Mouse (Mus musculus): ENCODE data around the gene Gm12830. TPM values are rescaled to one million over a fixed set of nuclear protein-coding genes. Genes with fewer than 3 reads are reported as not detected.

Gm12830 gene
- polyA plus RNA-seq, 1 experiment = not detected

DNA sequence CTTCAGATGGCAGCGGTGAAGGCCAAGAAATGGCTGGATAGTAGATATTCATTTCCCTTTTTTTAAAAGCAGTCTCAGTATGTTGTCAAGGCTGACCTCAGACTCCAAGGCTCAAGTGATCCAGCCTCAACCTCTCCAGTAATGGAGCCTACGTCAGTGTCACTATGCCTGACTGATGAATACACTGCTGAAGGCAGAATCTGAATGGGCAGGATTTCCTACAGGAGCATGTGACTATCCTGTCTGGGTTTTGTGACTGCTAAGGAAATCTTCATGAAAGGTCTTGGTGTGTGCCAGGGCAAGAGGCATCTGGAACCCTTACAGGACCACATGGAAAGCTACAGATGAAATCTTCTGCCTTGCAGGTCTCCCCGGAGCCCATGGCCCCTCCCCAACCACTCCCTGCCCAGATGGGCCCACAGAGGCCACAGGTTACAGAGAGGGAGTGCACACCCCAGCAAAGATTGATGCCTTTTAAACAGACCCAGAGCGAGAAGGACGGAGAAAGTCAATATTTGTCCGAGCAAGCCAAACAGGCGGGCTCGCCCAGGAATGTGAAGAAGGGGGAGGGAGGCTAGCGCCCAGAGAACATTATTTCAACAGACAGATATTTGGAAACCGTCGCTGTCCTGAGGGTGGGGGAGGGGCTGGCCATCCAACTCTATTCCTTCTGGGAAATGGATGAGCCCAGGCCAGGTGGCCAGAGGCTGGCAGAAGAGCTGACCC, 48.4 kb downstream of the Gm12830 start:
- Histone ChIP-seq H3K4me3 (ENCODE audit: insufficient read depth, low read depth, low read length) (no peak overlapping the region), H3K4me1 (ENCODE audit: control insufficient read depth, insufficient read depth, low read length) (no peaks in the 10 kb centered on the region), H3K27ac (ENCODE audit: insufficient read depth, low read depth, low read length) (no peak overlapping the region)
- WGBS = 86% methylated on average over 11 of the region's 11 CpGs
- TF ChIP-seq POLR2A (IDR thresholded peaks at IDR 0.05; ENCODE audit: insufficient read depth, low read depth, low read length) = no peak
- no peak for TF ChIP-seq CTCF (IDR thresholded peaks at IDR 0.05; ENCODE audit: insufficient read depth, low read depth, low read length)

DNA sequence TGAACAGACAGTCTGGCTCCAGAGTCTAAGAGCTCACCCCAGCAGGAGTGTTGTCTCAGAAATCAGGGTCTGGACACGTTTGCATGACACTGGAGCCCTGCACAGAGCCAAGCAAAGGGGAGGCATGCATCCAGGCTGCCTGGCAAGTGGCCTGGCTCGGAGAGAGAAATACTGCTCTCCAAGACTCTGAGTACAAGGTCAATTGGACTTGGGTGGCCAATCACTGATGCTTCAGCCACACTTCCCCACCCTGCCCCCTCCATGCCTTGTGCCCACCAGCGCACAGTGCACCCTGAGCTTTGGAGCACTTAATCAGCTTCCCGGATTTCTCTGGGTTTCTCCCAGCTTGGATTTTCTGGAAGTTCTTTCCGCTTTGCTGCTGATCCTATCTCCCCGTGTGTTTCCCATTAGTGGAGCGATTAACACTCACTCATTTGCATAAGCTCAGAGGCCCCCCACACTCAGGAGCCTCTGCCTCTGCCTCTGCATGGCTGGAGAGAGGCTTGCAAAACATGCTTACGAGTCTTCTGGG, 55.0 kb downstream of the Gm12830 start:
- 40% methylated on average over 8 of the region's 8 CpGs for WGBS
- TF ChIP-seq CTCF (IDR thresholded peaks at IDR 0.05; ENCODE audit: insufficient read depth, low read depth, low read length) (no peak), POLR2A (IDR thresholded peaks at IDR 0.05; ENCODE audit: insufficient read depth, low read depth, low read length) (no peak)
- no peaks in the 10 kb centered on the region for H3K4me1 ChIP-seq (ENCODE audit: control insufficient read depth, insufficient read depth, low read length)
- H3K27ac ChIP-seq (ENCODE audit: insufficient read depth, low read depth, low read length) = no peak overlapping the region
- H3K4me3 ChIP-seq (ENCODE audit: insufficient read depth, low read depth, low read length) = no peak overlapping the region

DNA sequence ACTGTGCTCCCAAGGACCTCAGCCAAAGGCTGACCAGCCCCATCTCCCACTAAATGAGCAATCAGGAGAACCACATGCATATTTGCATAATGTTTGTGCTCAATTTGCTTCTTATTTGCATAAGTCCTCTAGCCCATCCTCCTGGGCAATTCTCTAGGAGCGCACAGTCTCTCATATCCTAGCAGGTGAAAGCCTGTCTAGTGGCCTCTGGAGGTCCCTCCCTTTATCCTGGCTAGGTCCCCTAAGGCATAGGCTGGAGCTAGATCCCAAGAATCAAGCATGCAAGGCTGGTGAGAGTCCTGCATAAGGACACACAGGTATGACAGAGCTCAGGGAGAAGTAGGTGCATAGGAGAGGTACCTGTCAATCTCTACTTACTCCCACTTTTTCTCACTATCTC, 60.7 kb downstream of the Gm12830 start:
- TF ChIP-seq POLR2A (IDR thresholded peaks at IDR 0.05; ENCODE audit: insufficient read depth, low read depth, low read length) (no peak), CTCF (IDR thresholded peaks at IDR 0.05; ENCODE audit: insufficient read depth, low read depth, low read length) (no peak)
- Histone ChIP-seq H3K4me3 (ENCODE audit: insufficient read depth, low read depth, low read length) (no peak overlapping the region), H3K4me1 (ENCODE audit: control insufficient read depth, insufficient read depth, low read length) (no peaks in the 10 kb centered on the region), H3K27ac (ENCODE audit: insufficient read depth, low read depth, low read length) (no peak overlapping the region)
- WGBS = 74% methylated on average over 1 of the region's 1 CpGs

DNA sequence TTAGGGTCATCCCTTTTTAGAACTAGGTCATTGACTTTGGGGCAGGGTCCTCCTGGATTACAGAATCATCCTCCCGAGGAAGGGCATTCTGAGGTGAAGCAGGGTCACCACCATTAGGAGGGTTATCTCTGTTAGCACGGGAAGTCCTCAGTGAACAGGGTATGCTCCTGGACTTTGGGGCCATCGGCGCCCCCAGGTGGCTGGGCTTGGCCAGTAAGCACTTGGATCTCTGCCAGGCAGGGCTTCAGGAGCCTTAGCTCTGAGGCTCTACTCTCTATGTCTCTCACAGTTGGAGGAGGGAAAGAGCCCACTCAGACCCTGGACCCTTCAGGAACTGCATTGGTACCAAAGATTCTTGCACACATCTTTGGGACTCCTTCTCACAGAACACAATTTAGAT, 76.3 kb downstream of the Gm12830 start:
- Histone ChIP-seq H3K4me3 (ENCODE audit: insufficient read depth, low read depth, low read length) (no peak overlapping the region), H3K4me1 (ENCODE audit: control insufficient read depth, insufficient read depth, low read length) (no peaks in the 10 kb centered on the region), H3K27ac (ENCODE audit: insufficient read depth, low read depth, low read length) (no peak overlapping the region)
- no peak for TF ChIP-seq CTCF (IDR thresholded peaks at IDR 0.05; ENCODE audit: insufficient read depth, low read depth, low read length)
- no peak for TF ChIP-seq POLR2A (IDR thresholded peaks at IDR 0.05; ENCODE audit: insufficient read depth, low read depth, low read length)
- WGBS = 27% methylated on average over 4 of the region's 4 CpGs

DNA sequence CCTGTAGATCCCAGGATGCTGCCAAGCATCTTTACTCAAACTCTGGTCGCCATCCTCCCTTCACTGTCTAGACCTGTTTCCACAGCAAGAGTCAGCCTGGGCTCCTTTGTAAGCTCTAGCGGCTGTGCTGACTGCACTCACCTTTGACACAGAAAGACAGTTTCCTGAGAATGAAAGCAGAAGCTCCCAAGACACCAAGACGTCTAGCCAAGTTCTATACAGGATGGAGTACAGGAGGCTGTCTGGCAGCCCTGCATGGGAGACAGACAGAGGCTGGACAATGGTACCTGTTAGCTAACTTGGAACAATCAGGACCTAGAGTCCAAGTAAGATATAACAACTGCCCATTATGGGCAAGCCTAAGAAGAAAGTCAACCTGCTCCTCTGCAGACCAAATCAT, 78.4 kb downstream of the Gm12830 start:
- no peak overlapping the region for H3K27ac ChIP-seq (ENCODE audit: insufficient read depth, low read depth, low read length)
- no peak for TF ChIP-seq CTCF (IDR thresholded peaks at IDR 0.05; ENCODE audit: insufficient read depth, low read depth, low read length)
- no peak for TF ChIP-seq POLR2A (IDR thresholded peaks at IDR 0.05; ENCODE audit: insufficient read depth, low read depth, low read length)
- 11% methylated on average over 3 of the region's 3 CpGs for WGBS
- H3K4me1 ChIP-seq (ENCODE audit: control insufficient read depth, insufficient read depth, low read length) = no peaks in the 10 kb centered on the region
- no peak overlapping the region for H3K4me3 ChIP-seq (ENCODE audit: insufficient read depth, low read depth, low read length)

DNA sequence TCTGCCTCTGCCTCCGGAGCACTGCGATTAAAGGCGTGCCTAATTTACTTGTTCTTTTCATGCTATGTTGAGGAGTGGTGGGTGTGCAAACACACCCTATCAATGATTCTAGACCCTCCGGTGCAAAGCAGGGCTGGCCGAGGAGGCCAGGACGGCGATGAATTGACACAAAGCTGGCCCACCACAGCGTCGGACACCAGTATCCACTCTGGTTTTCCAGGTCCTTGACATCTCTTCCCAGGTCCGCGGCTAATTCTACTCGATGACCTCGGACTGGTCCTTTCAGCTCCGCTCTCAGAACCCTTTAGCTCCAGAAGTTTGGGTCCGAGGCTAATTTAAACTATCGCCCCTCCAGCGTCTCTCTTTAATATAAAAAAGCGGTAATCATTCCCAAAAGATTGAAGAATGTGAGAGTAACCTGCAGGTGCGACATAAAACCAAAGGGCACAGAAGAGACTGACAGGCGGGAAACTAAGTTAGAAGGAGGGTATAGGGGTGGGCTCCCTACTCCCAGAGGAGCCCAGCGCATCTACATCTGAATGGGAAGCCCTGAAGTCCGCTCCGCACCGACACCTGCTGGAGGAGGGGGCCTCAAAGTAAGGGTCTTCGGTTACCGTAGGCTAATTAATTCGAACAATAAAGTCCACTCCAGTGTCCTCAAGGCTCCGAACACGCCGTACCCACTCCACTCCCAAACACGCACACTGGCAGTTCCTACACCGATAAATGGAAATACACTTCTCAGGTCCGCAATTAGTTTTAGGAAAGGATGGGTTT, 79.5 kb downstream of the Gm12830 start:
- Histone ChIP-seq H3K4me3 (ENCODE audit: insufficient read depth, low read depth, low read length) (no peak overlapping the region), H3K27ac (ENCODE audit: insufficient read depth, low read depth, low read length) (no peak overlapping the region), H3K4me1 (ENCODE audit: control insufficient read depth, insufficient read depth, low read length) (no peaks in the 10 kb centered on the region)
- no peak for TF ChIP-seq CTCF (IDR thresholded peaks at IDR 0.05; ENCODE audit: insufficient read depth, low read depth, low read length)
- TF ChIP-seq POLR2A (IDR thresholded peaks at IDR 0.05; ENCODE audit: insufficient read depth, low read depth, low read length) = no peak
- WGBS = 4% methylated on average over 33 of the region's 33 CpGs

DNA sequence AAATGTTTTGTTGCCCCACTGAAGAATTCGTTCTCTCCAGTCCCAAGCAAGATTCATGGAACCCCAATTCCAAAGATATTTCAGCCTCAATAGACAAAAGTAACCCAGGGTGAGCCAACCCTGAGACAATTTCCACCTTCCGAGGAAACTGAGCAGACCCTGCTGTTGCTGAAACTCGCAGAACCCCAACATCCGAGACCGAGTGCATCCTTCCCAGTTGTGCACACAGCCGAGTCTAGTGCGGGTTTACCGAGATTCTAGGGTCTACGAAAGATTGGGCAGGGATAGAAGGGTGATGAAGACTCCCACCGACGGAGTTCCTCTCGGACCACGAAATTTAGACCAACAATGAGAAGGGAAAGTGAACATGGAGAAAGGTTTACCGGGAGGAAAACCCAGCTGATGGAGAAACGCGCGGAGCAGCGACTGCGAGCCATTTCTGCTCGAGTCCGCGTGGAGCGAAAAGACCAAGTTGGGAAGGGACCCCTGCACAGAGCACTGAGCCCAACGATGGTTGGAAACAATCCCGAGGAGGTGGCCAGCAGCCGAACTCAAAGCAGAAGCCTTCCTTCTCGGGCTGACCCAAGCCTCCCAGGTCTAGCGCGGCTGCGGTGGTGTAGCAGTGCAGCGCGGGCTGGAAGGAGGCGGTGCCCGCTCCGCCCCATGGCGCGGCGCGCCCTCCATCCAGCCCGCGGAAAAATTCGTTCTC, 80.3 kb downstream of the Gm12830 start:
- no peak overlapping the region for H3K27ac ChIP-seq (ENCODE audit: insufficient read depth, low read depth, low read length)
- no peaks in the 10 kb centered on the region for H3K4me1 ChIP-seq (ENCODE audit: control insufficient read depth, insufficient read depth, low read length)
- TF ChIP-seq CTCF (IDR thresholded peaks at IDR 0.05; ENCODE audit: insufficient read depth, low read depth, low read length) (no peak), POLR2A (IDR thresholded peaks at IDR 0.05; ENCODE audit: insufficient read depth, low read depth, low read length) (no peak)
- 2% methylated on average over 42 of the region's 42 CpGs for WGBS
- no peak overlapping the region for H3K4me3 ChIP-seq (ENCODE audit: insufficient read depth, low read depth, low read length)

DNA sequence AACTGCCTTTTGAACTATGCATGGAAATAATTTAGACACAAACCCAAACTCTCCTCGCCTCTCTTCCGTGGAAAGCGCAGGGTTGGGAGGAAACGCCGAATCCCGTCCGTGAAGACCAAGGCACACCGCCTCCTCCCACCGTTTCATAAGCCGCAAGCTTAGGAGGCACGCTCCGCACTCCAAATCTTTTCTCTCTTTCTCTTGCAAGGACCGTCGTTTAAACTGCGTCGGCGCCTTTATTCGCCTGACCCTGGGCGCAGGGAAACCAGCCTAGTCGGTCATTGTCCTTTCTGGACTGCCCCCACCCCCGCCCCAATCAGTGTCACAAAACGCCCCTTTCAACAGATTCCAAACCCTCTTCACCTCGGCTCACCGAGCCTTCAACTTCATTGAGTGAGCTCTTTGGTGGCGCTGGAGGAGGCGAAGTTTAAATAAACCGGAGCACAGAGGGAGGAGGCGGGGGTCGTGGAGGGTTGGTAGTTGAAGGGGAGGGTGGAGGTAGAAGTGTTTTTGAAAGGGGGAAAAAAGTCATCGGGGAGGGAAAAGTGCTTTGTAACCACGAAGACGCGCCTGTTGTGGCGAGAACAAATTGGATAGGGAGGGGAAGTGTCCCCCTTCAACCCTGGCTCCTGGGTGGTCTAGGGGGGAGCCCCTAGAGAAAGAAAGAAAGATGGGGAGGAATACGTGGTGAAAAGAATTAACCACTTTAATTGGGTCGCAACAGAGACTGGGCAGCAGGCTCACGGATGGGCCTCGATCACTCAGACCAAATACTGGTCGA, 81.3 kb downstream of the Gm12830 start:
- 4% methylated on average over 39 of the region's 39 CpGs for WGBS
- Histone ChIP-seq H3K4me1 (ENCODE audit: control insufficient read depth, insufficient read depth, low read length) (no peaks in the 10 kb centered on the region), H3K27ac (ENCODE audit: insufficient read depth, low read depth, low read length) (no peak overlapping the region), H3K4me3 (ENCODE audit: insufficient read depth, low read depth, low read length) (no peak overlapping the region)
- TF ChIP-seq CTCF (IDR thresholded peaks at IDR 0.05; ENCODE audit: insufficient read depth, low read depth, low read length) = no peak
- TF ChIP-seq POLR2A (IDR thresholded peaks at IDR 0.05; ENCODE audit: insufficient read depth, low read depth, low read length) = no peak

Measured in olfactory bulb, adult 2 months (tissue).